Mouse (Mus musculus) cortical plate, adult 2 months (tissue): ENCODE measurements around the gene Fgf15.

Source experiments
- CTCF ChIP-seq: fragments of 200-500 bp; IDR thresholded peaks from 2 replicates; pipeline ENCODE4 v1.5.1; 2011; ENCODE audit warnings: mild to moderate bottlenecking, control low read depth, low read length; ENCODE audit not compliant: insufficient read depth; ENCODE audit errors: extremely low read depth
- POLR2A ChIP-seq: fragments of 200-500 bp; IDR thresholded peaks from 2 replicates; pipeline ENCODE4 v1.6.1; 2011; ENCODE audit warnings: mild to moderate bottlenecking, low read length, control low read depth; ENCODE audit not compliant: insufficient read depth; ENCODE audit errors: extremely low read depth

DNA sequence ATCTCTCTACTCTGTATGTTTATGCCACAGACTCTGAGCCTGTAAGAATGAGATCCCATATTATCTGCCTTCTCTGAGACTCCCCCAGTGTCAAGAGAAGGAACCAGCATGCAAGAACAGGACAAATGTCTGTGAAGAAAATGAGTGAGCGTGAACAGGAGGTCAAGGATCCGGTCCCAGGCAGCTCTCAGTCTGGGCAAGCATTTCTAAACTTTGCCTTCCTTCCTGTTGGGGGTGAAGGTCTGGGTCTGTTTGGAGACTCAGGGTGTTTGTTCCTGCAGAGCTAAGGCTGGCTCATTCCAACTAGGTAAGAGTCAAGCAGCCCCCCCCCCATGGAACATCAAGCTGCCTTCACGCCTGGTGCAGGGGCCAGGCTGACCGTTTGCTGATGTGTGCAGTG, 23.9 kb upstream of the Fgf15 start:
- TF ChIP-seq CTCF (no peak), POLR2A (no peak)
